Mouse (Mus musculus) gastrocnemius, postnatal 25 days (tissue): ENCODE results near the gene AI467606. TPM values are rescaled to one million over a fixed set of nuclear protein-coding genes. Genes with fewer than 3 reads are reported as not detected.

Source experiments
- DNase-seq: peaks from one replicate; pipeline ENCODE4 v3.0.0; 2022
- total RNA-seq, 2 experiments: library from RNA; stranded (reverse); gene quantifications; 1 replicate in 1 of 2; 2 replicates in 1 of 2; pipeline ENCODE4 v1.2.3; 2021

The AI467606 gene
- total RNA-seq, 2 experiments from 2014 or later: 0.59 to 0.91 TPM

DNA sequence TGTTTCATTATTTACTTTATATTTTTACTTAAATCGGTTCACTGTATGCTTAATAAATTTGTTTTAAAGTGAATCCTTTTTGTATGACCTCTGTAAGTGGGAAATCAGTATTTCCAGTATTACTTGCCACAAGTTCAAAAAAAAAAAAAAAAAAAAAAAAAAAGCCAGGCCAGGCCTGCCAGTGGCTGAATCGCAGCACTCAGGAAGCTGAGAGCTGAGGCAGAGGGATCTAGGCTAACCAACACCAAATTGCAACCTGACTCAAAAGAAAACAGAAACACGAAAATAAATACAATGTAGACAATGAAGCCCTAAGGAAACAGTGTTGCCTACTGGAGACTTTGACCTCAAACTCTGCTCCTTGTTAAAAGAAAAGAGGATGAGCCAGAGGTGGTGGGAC, 2.8 kb downstream of the AI467606 start:
- no peak for DNase-seq

GRCm38 (mm10) chr7:127096456-127096855, 5.3 kb downstream of the AI467606 start:
- no peak for DNase-seq

GRCm38 (mm10) chr7:127098521-127098920, 7.4 kb downstream of the AI467606 start:
- no peak for DNase-seq

DNA sequence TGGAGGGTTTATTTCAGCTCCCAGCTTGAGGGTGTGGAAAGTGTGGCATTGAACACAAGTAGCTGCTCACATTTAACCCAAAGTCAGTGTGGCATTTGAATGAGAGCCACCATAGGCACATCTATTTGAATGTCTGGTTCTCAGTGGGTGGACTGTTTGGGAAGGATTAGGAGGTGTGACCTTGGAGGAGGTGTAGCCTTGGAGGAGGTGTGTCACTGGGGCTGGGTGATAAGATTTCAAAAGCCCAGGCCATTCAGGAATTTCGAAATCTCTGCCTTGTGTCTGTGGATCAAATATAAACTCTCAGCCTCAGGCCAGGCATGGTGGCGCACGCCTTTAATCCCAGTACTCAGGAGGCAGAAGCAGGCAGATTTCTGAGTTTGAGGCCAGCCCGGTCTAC, 7.8 kb downstream of the AI467606 start:
- DNase-seq: no peak

- no peak for DNase-seq
Observed at GRCm38 (mm10) chr7:127099528-127099927, 8.4 kb downstream of the AI467606 start.

DNA sequence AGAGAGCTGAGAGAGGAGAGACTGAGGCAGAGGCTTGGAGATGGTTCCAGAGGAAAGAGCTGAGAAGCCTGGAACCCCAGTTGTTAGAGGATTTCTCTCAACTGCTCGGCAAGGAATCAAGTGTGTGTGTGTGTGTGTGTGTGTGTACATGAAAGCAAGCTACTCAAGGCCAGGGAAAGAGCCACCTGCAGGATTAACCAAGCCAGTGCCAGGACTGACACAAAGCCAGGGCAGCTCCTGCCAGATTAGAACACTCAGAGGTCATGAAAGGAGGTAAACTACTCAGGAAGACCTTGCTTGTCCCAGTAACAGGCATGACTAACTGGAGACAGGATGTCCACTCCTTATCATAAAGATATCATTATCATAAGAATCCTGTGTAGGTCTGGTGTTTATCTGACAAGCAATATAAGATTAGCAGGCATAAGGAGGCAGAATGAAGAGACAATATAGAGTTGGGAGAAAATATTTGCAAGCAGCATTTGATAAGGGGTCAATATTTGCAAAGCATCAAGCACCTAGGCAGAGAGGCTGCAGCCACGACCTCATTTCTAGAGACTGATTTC, 10.4 kb downstream of the AI467606 start:
- DNase-seq: no peak

- DNase-seq: no peak
Observed at GRCm38 (mm10) chr7:127102148-127102547, 11.0 kb downstream of the AI467606 start.

DNA sequence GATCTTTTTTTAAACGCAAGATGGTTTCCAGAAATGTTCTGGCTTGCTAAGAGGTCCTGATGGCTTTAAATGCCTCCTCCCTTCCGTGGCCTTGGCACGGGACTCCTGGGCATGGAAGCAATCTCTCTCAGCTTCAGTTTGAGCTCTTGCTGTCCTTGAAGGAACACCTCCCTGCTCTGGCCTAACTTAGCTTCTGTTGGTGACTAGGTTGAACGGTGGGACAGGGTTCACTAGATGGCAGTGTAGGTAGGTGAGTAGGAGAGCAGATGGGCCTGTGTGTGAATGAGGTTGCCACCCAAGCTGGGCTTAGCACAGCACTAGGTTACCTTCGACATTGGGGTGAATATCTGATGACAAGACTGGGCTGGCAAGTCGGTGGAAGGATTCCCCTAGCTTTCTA, 12.8 kb downstream of the AI467606 start:
- no peak for DNase-seq

- peak; percentile 50 for DNase-seq
Observed at GRCm38 (mm10) chr7:127104560-127105332, 13.6 kb downstream of the AI467606 start.

GRCm38 (mm10) chr7:127105551-127105950, 14.4 kb downstream of the AI467606 start:
- DNase-seq: no peak

- DNase-seq: peak; percentile 38
Observed at GRCm38 (mm10) chr7:127110239-127111007, 19.3 kb downstream of the AI467606 start.

DNA sequence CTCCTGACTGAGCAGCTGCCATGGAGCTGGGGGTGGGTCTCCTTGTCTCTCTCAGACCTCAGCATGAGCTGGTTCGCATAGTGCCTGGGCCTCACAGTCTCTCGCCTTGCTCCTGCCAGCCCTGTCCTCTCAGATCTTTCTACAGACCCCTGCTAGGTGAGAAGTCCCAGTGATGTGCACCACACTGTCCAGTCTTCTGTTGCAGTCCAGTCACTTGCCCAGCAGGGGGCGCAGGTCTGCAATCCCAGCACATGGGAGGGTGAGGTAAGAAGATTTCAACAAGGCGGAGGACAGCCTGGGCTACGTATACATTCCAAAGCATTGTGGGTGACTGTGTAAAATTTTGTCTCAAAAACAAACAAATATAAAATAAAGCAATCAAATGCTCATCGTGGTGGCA, 20.3 kb downstream of the AI467606 start:
- no peak for DNase-seq

- DNase-seq: no peak
Observed at GRCm38 (mm10) chr7:127112251-127112841, 21.2 kb downstream of the AI467606 start.

DNA sequence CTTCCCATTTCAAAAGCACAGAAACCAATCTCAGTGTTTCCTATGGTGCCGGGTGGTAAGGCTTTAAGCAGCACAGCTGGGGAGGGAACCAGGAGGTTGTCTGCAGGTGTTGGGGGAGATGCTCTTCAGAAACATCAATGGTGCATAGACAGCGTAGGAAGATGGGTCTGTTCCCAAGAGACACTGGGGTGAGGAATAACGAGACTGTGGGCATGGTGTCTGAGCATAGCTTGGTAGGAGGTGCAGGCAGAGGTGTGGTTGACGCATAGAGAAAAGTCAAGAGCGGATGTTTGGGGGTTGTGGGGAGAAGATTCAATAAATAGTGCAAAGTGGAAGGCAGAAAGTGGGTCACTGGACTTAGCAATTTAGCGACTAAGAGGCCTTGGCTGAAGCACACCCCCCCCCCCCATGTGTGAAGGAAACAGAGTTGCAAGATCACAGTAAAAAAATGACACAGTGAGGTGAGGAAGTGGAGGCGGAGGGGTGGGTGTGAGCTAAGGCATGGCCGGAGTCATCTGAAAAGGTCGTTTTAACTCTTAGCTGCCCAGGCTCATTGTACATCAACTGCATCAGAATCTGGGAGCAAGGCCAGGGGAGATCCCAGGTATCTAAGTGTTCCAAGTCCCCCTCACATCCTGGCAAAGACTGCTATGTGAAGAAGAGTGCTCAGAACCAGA, 21.9 kb downstream of the AI467606 start:
- DNase-seq: no peak

DNA sequence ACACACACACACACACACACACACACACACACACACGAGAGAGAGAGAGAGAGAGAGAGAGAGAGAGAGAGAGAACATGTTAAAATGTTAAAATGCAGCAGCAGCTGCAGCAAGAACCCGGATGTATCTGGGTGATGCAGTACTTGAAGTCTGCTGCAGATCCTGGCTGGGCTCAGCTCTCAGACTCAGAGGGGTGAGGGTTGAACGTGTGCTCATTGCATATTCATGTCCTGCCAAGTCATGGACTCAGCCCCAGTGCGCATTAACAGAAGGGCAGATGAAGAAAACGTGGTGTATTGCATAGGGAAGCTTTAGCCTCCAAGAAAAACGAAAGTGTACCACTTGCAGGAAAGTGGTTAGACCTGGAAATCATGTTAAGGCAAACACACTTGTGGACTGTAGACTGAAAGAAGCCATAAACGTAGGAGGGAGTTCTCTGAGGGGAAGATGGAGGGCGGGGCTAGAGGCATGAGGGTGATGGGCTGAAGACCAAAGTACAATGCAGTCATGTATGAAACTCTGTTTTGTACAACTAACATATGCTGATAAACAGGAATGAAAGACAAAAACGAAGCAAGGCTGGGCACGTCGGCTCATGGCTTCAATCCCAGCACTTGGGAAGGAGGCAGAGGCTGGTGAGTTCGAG, 22.6 kb downstream of the AI467606 start:
- DNase-seq: no peak

GRCm38 (mm10) chr7:127114920-127115319, 23.8 kb downstream of the AI467606 start:
- DNase-seq: no peak

DNA sequence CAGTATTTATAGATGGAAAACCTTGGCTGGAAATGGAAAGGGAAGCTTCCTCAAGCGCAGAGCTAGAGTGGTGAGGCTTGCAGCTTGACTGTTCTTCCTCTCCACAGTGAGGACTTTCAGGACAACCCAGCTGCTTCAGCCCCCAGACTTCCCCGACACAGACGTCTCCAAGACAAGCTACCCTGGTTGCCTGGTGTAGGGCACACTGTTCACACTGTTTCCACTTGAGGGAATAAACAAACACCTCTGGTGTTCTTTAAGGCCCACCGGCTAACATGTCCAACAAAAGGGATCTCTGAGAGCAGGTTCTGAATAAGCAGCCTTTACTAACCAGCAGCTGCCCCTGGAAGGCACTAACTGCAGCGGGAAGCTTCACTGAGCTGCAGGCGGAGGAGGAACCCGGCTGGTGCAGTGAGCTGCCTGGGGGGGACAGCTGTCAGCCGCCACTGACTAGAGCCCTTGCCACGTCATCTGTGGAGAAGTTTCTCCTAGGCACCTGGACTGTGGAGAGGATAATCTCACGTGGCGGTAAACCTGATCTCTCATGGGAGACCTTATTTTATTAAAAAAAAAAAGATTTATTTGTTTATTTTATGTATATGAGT, 25.3 kb downstream of the AI467606 start:
- no peak for DNase-seq

DNA sequence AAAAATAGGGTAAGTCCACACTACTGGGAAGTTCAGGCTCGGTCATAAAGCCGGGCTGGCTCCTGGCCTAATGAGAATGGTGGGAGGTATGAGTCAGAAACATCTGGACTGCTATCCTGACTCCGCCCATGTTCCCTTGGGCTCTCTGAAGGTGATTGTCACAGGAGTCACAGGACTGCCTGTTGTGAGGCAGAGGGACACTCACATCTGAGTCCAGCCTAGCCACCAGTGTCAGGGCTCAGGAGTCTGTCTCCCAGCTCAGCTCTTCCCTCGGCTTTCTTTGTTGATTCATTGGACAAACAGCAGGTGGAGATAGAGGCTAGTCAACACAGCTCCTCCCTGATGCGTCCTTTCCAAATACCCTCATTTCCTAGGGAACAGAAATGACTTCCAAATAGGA, 26.8 kb downstream of the AI467606 start:
- DNase-seq: peak; percentile 29

- no peak for DNase-seq
Observed at GRCm38 (mm10) chr7:127118671-127119445, 27.7 kb downstream of the AI467606 start.
